Mouse (Mus musculus) spleen, adult 2 months (tissue): Measurements from ENCODE around the gene Higd2a.

ENCODE experiments used
- CTCF ChIP-seq: fragments of 200-500 bp; IDR thresholded peaks from 2 replicates; pipeline ENCODE4 v1.5.1; 2011; ENCODE audit warnings: mild to moderate bottlenecking, inconsistent platforms; ENCODE audit not compliant: insufficient read depth, insufficient read length, insufficient replicate concordance; ENCODE audit errors: extremely low read depth
- POLR2A ChIP-seq: fragments of 200-500 bp; IDR thresholded peaks from 2 replicates; pipeline ENCODE4 v1.6.1; 2011; ENCODE audit warnings: low read depth, low read length, inconsistent platforms

DNA sequence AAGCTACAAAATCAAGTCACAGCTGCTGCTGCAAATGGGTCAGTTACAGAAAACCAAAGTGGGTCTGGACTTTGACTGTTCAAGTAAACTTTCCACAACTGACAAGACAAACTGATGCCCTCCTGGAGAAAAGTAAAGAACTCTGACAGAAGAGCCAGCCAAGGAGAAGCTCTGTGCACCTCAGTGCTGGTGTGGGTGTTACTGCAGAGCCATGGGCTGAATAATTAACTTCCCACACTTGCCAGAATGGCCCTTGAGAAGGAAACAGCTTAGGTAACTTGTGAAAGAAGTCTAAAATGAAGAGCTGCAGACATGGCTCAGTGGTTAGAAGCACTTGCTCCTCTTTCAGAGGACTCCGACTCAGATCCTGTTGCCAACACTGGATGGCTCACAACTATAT is 32.4 kb upstream of the Higd2a start:
- TF ChIP-seq CTCF (no peak), POLR2A (no peak)
